Mouse (Mus musculus) gastrocnemius, postnatal 14 days (tissue): ENCODE data around the gene Rpl15. TPM values are rescaled to one million over a fixed set of nuclear protein-coding genes. Genes with fewer than 3 reads are reported as not detected.

Source experiments
- total RNA-seq, 2 experiments: library from RNA; stranded (reverse); gene quantifications; 2 replicates each; pipeline ENCODE4 v1.2.3; 2021

Rpl15 gene
- total RNA-seq, 2 experiments from 2014 or later = 678 to 745 TPM

Other genes starting within 250 kb of the Rpl15 start
- 10 to 100 TPM; 48.8 to 50.8 TPM for gene Nr1d2, start 32.3 kb downstream of the Rpl15 start, total RNA-seq
- 10 to 100 TPM; 33.5 to 33.8 TPM for gene Nkiras1, start 255 bp downstream of the Rpl15 start, total RNA-seq
- 100 to 1,000 TPM; 112 to 128 TPM for gene Ube2e1, start 60.5 kb upstream of the Rpl15 start, total RNA-seq